Mouse (Mus musculus) ES-E14 (cell line): ENCODE data around the gene Sv2c. TPM values are rescaled to one million over a fixed set of nuclear protein-coding genes. Genes with fewer than 3 reads are reported as not detected.

Experiments
- DNase-seq: peaks from one replicate; pipeline ENCODE4 v3.0.0-alpha.2; 2013; ENCODE audit warnings: low read depth, low spot score
- H3K27ac ChIP-seq: 2 replicates; pipeline ENCODE4 v1.5.1; 2012; ENCODE audit warnings: low read depth, mild to moderate bottlenecking, low read length, moderate library complexity, mixed read lengths; ENCODE audit not compliant: poor library complexity, insufficient read depth, severe bottlenecking
- H3K36me3 ChIP-seq: 2 replicates; pipeline ENCODE4 v1.6.1; 2012; ENCODE audit warnings: mild to moderate bottlenecking, low read length, moderate library complexity, mixed read lengths; ENCODE audit not compliant: control insufficient read depth, poor library complexity, insufficient read depth, severe bottlenecking
- H3K4me1 ChIP-seq, 2 experiments: fragments of 150-350 bp in 1 of 2; sonication (generic) in 1 of 2; 2 replicates each; pipeline ENCODE4 v1.6.1; 2012; ENCODE audit warnings: low read length in 2 of 2, mild to moderate bottlenecking in 1 of 2, mixed read lengths in 1 of 2; ENCODE audit not compliant: control insufficient read depth in 2 of 2, insufficient read depth in 2 of 2, poor library complexity in 1 of 2
- H3K4me3 ChIP-seq, 2 experiments: fragments of 150-350 bp in 1 of 2; sonication (generic) in 1 of 2; 2 replicates each; pipeline ENCODE4 v1.5.1; 2012; ENCODE audit warnings: low read length in 2 of 2, low read depth in 1 of 2, mild to moderate bottlenecking in 1 of 2, mixed read lengths in 1 of 2; ENCODE audit not compliant: insufficient read depth in 1 of 2, poor library complexity in 1 of 2, severe bottlenecking in 1 of 2
- H3K9ac ChIP-seq: 2 replicates; pipeline ENCODE4 v1.6.1; 2012; ENCODE audit warnings: low read depth, mild to moderate bottlenecking, low read length, mixed read lengths; ENCODE audit not compliant: poor library complexity, insufficient read depth, severe bottlenecking
- H3K9me3 ChIP-seq: fragments of 150-350 bp; sonication (generic); 2 replicates; pipeline ENCODE4 v1.6.1; 2012; ENCODE audit warnings: low read depth, mild to moderate bottlenecking, low read length; ENCODE audit not compliant: control insufficient read depth, insufficient read depth
- CHD2 ChIP-seq: IDR thresholded peaks from 2 replicates; pipeline ENCODE4 v1.6.1; 2014; ENCODE audit warnings: mild to moderate bottlenecking, low read depth, low read length, inconsistent platforms
- HCFC1 ChIP-seq: IDR thresholded peaks from 2 replicates; pipeline ENCODE4 v1.6.1; 2012; ENCODE audit warnings: low read length, inconsistent platforms, borderline replicate concordance; ENCODE audit not compliant: insufficient read depth
- MAFK ChIP-seq: IDR thresholded peaks from 2 replicates; pipeline ENCODE4 v1.6.1; 2014; ENCODE audit warnings: mild to moderate bottlenecking, low read depth, low read length, inconsistent platforms; ENCODE audit not compliant: insufficient read depth
- ZC3H11A ChIP-seq: IDR thresholded peaks from 2 replicates; pipeline ENCODE4 v1.6.1; 2012; ENCODE audit warnings: low read depth, mild to moderate bottlenecking, inconsistent platforms, low read length, borderline replicate concordance
- ZNF384 ChIP-seq: IDR thresholded peaks from 2 replicates; pipeline ENCODE4 v1.6.1; 2012; ENCODE audit warnings: low read depth, low read length, inconsistent platforms
- in situ Hi-C, 2 experiments: fragments of 600-800 bp; cut with MboI; formaldehyde crosslinking; loops; one replicate each; pipeline ENCODE4 v1.15.1; 2025; ENCODE audit warnings: low sequenced_read_pairs in 2 of 2, inconsistent platforms in 1 of 2; ENCODE audit not compliant: unreplicated experiment in 2 of 2
- total RNA-seq: library from RNA; depleted of rRNA; stranded (reverse); fragments of 300-350 nt; gene quantifications from 2 replicates; pipeline ENCODE4 v1.2.3, GENCODE M21; 2012

The Sv2c gene
- total RNA-seq, 1 experiment: 0.89 TPM

- in situ Hi-C loops: loop anchor here in 1 of 2 experiments (25.0 kb wide), 1 partner anchor 403 kb away; no protein-coding TSS in a partner anchor
- Histone ChIP-seq H3K27ac (no peak overlapping the region), H3K9me3 (no peaks in the 10 kb centered on the region), H3K4me1 (no peaks in the 10 kb centered on the region), H3K4me3 (no peak overlapping the region), H3K9ac (no peak overlapping the region), H3K36me3 (no peaks in the 10 kb centered on the region)
- TF ChIP-seq ZC3H11A (no peak), CHD2 (no peak), HCFC1 (no peak), MAFK (no peak), ZNF384 (no peak)
- DNase-seq: no peak
These were observed 166.8 kb downstream of the Sv2c start for GRCm38 (mm10) chr13:95965596-95965995.

GRCm38 (mm10) chr13:95965162-95965561 lies 167.2 kb downstream of the Sv2c start:
- H3K4me1 ChIP-seq: 0 out of 4 replicates have a peak, but pooled peaks cover 0 to under 1% of the 10 kb centered on the region in 2 experiments
- no peak overlapping the region for H3K9ac ChIP-seq
- H3K9me3 ChIP-seq: no peaks in the 10 kb centered on the region
- no peak for TF ChIP-seq CHD2
- TF ChIP-seq MAFK: no peak
- no peak for TF ChIP-seq HCFC1
- TF ChIP-seq ZNF384: no peak
- no peak for TF ChIP-seq ZC3H11A
- no peak for DNase-seq
- no peak overlapping the region for H3K4me3 ChIP-seq
- no peaks in the 10 kb centered on the region for H3K36me3 ChIP-seq
- no peak overlapping the region for H3K27ac ChIP-seq
- in situ Hi-C loops: loop anchor here in 1 of 2 experiments (25.0 kb wide), 1 partner anchor 403 kb away; no protein-coding TSS in a partner anchor

- TF ChIP-seq ZC3H11A: no peak
- no peak for TF ChIP-seq ZNF384
- Histone ChIP-seq H3K4me3 (no peak overlapping the region), H3K9me3 (no peaks in the 10 kb centered on the region), H3K27ac (no peak overlapping the region), H3K4me1 (0 out of 4 replicates have a peak, but pooled peaks cover 0 to 2% of the 10 kb centered on the region in 2 experiments), H3K9ac (no peak overlapping the region), H3K36me3 (no peaks in the 10 kb centered on the region)
- in situ Hi-C loops: loop anchor here in 1 of 2 experiments (25.0 kb wide), 1 partner anchor 402 kb away; no protein-coding TSS in a partner anchor
- DNase-seq: no peak
These were observed 168.2 kb downstream of the Sv2c start for GRCm38 (mm10) chr13:95964226-95964625.

- H3K9me3 ChIP-seq: no peaks in the 10 kb centered on the region
- H3K36me3 ChIP-seq: no peaks in the 10 kb centered on the region
- H3K27ac ChIP-seq: no peak overlapping the region
- no peak overlapping the region for H3K9ac ChIP-seq
- TF ChIP-seq HCFC1: no peak
- no peak for TF ChIP-seq MAFK
- no peak for TF ChIP-seq ZNF384
- no peak for TF ChIP-seq ZC3H11A
- no peak for TF ChIP-seq CHD2
- in situ Hi-C loops: loop anchor here in 1 of 2 experiments (25.0 kb wide), 1 partner anchor 401 kb away; no protein-coding TSS in a partner anchor
- 0 out of 4 replicates have a peak, but pooled peaks cover 0 to 2% of the 10 kb centered on the region in 2 experiments for H3K4me1 ChIP-seq
- no peak overlapping the region for H3K4me3 ChIP-seq
- DNase-seq: no peak
These were observed 168.7 kb downstream of the Sv2c start for GRCm38 (mm10) chr13:95963671-95964070.

GRCm38 (mm10) chr13:95961905-95962304 lies 170.5 kb downstream of the Sv2c start:
- Histone ChIP-seq H3K27ac (no peak overlapping the region), H3K36me3 (no peaks in the 10 kb centered on the region), H3K9ac (no peak overlapping the region), H3K9me3 (no peaks in the 10 kb centered on the region), H3K4me1 (0 out of 4 replicates have a peak, but pooled peaks cover 0 to 2% of the 10 kb centered on the region in 2 experiments), H3K4me3 (no peak overlapping the region)
- in situ Hi-C loops: loop anchor here in 1 of 2 experiments (25.0 kb wide), 1 partner anchor 400 kb away; no protein-coding TSS in a partner anchor
- DNase-seq: no peak
- TF ChIP-seq HCFC1: no peak
- TF ChIP-seq ZC3H11A: no peak
- no peak for TF ChIP-seq ZNF384
- no peak for TF ChIP-seq MAFK
- no peak for TF ChIP-seq CHD2
